Comparison of ENCODE assay signal across 11 mouse cellular contexts in genomic region chr4:128514496-128514895, GRCm38 (mm10).
"Had no signal": no experiment of that assay in that cellular context is flagged by ENCODE, and none has a peak within 500 bp of the region (broad histone marks: within the 10 kb centered on the region; RNA-seq: fewer than 3 reads in every experiment).

No protein-coding gene starts in this region.

- DNase-seq: gastrocnemius, postnatal 25 days; heart, adult 18-20 months; heart, postnatal 10 days; heart, postnatal 4 days; kidney, adult 18-20 months; kidney, adult 8-10 months; kidney, postnatal 10 days; kidney, postnatal 25 days; kidney, postnatal 4 days; liver; liver, embryonic 13.5 days had no signal
